Mouse (Mus musculus) frontal cortex, postnatal 36 days (tissue): ENCODE data around the gene Zfp62.
"Not testable (repeated sequence)": the region's sequence is repeated elsewhere in the genome, so short reads cannot be mapped to it uniquely, and the experiment has no call there.

Source experiments
- DNase-seq, 2 experiments: peaks; one replicate each; pipeline ENCODE4 v3.0.0; 2022; ENCODE audit warnings: low spot score in 2 of 2

Gene Zfp62

GRCm38 (mm10) chr11:49203129-49203768, at the start of gene Zfp62:
Gene Zfp62 (plus strand): TSS chr11:49203292.
- peak; percentile 95 to 96 for DNase-seq

- no peak for DNase-seq
Observed at GRCm38 (mm10) chr11:49154077-49154476, 49.0 kb upstream of the Zfp62 start, which contains the start of gene Olfr1394. Gene Olfr1394 (plus strand): TSS chr11:49154377.

GRCm38 (mm10) chr11:49156821-49157814, 46.0 kb upstream of the Zfp62 start:
- no peak for DNase-seq

- peak; percentile 14 to 19 for DNase-seq
Observed at GRCm38 (mm10) chr11:49168839-49169611, 34.1 kb upstream of the Zfp62 start.

- no peak for DNase-seq
Observed at GRCm38 (mm10) chr11:49170576-49170975, 32.5 kb upstream of the Zfp62 start.

DNA sequence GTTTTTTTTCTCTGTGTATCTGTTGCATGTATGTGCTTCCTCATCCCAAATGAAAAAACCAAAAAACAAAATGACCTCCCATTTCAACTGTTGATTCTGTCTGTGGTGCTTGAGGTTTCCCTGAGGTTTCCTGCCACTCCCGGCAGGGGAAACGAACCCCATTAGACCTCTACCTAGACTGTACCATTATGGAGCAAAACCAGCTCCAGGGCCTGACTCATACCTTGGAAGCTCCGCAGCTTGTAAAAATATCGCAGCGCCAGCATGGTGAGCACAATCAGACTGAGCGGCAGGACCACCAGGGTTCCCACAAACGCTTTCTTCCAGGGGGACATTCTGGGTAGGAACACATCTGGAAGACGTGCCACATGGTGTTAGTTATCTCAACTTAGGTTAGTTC, 27.7 kb upstream of the Zfp62 start:
- no peak for DNase-seq

GRCm38 (mm10) chr11:49176047-49176779, 26.9 kb upstream of the Zfp62 start:
- not testable (repeated sequence) for DNase-seq

DNA sequence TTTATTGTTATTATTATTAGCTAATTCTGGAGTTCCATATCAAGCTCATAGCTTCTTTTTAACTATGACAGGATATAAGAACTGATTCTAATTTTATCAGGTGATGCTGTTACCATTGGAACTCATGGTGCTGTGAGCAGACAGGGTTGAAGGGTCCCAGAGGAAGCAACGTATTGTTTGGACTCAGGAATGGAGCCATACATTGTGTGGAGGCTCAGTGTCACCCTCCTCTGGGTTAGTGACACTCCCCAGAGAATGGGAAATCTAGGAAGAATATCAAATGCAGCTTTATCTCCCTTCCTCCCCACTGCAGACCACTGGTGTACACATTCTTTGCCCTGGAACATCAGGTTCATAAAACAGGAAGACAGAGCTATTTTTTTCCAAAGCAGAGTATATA, 19.9 kb upstream of the Zfp62 start:
- no peak for DNase-seq

DNA sequence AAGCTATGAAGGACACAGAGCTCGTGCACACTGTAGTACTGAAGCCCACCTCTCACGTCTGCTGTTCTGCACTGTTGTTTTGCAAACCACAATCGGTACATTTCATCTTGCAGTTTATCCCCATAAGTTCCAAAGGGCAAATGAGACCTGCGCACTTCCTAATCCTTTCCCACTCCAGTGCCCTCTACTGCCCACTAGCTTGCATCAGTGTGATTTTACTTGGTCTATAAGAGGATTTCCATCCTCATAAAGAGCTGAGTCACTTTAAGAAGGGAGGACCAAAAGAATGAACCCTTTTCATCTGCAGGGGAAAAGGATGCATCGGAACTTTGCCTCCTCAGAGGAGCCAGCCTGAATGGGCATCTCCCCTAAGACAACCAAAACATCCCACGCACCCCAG, 16.6 kb upstream of the Zfp62 start:
- no peak for DNase-seq

DNA sequence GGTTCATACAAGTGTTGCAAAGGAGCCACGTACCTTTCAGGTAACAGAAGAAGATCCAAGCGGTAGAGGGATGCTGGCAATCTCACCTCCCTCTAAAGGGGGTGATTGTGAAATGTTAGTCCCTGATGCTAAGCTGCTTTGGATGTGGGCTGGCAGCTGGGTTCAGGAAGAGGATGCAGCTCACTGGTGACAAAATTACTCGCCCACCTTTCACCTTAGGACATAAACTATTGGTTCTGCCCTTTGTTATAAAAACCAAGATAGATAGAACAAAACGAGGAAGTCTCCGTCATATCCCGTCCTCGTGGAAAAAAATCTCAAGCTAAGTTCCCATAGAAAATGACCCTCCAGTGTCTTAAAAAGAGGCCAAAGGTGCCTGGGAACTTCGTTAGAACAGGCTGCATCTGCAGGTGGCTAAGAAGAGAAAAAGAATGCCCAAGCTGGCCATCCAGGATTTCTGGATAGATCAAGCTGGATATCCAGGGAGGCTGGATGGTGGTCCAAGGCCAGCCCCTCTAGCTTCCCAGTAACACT, 16.1 kb upstream of the Zfp62 start, which contains the start of gene Btnl9:
Gene Btnl9 (minus strand): TSS at position 205 of the 534 bp plus-strand sequence.
- no peak for DNase-seq

- DNase-seq = no peak
Observed at GRCm38 (mm10) chr11:49187701-49188100, 15.4 kb upstream of the Zfp62 start.

DNA sequence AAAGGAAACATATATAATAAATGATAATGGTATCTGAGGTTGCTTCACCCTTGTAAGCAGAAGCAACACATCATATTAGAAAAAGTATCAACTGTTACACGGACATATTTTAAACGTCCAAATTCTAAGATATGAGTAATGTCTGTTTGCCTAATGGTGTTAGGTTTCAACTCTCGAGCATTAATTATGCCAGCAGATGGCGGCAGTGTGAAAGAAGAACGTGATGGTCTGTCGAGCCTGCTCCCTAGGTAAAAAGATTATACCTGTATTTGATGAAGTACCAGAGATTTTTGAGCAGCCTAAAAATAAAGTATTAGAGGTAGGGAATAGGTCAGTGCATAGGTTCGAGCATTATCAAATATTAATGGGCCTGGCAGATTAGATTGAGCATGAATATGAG, 13.4 kb upstream of the Zfp62 start:
- peak; percentile 35 to 82 for DNase-seq

DNA sequence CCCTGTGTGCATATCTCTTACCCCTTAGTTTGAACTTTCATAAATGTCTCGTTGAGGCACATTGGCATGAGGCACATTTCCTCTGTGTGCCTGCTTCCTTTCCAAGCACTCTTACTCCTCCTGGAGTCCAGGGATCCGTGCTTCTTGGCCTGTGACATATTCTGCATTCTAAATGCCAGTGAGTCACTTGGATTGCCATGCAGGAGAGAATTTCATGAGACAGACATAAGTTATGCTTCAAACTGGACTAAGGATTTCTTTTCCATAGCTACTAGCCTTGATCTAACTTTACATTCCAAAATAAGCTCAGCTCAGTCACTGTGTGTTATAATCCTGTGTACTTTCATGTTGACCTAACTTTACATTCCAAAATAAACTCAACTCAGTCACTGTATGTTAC, 12.0 kb upstream of the Zfp62 start:
- no peak for DNase-seq

GRCm38 (mm10) chr11:49194771-49195170, 8.3 kb upstream of the Zfp62 start:
- not testable (repeated sequence) for DNase-seq

DNA sequence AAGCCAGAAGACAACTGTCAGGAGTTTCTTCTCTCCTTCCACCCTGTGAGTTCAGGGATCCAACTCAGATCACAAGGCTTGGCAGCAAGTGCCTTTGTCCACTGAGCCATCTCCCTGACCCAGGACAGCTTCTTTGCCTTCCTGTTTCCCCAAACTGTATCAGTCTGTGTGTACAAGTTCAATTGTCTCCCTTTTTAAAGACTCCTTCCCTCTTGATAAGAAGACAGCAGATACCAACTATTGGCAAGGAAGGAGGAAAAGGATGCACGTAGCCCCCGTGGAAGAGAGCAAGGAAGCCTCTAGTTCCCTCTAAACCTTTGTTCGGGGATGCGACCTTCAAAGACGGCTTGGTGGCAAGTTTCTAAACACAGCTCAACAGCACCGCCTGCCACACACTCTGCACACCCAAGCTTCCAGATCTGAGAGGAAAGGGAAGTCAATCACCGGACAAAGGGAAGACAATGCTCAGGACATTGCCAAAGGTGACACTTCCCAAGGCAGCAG, 7.2 kb upstream of the Zfp62 start:
- DNase-seq = no peak

DNA sequence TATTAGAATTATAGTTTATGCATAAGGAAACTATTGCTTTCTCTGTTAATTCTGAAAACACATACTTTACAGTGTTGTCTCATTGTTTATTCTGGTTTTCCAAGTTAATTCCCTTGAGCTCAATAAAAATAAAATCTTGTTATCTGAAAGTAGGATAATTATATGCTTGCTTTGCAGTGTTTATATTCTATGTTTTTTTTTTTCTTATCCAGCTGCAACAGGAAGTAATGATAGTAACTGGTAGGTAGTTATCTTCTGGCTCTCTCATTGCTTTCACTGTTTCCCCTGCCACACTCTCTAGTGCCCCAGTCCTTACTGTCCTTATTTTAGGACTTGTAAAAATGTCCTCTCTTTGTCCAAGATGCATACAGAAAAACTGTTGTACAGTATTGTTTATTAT, 2.4 kb upstream of the Zfp62 start:
- no peak for DNase-seq

- DNase-seq = no peak
Observed at GRCm38 (mm10) chr11:49201142-49201541, 1.9 kb upstream of the Zfp62 start.

- DNase-seq = no peak
Observed at GRCm38 (mm10) chr11:49202071-49202470, 1.0 kb upstream of the Zfp62 start.

GRCm38 (mm10) chr11:49202523-49203061, 500 bp upstream of the Zfp62 start:
- DNase-seq = no peak

DNA sequence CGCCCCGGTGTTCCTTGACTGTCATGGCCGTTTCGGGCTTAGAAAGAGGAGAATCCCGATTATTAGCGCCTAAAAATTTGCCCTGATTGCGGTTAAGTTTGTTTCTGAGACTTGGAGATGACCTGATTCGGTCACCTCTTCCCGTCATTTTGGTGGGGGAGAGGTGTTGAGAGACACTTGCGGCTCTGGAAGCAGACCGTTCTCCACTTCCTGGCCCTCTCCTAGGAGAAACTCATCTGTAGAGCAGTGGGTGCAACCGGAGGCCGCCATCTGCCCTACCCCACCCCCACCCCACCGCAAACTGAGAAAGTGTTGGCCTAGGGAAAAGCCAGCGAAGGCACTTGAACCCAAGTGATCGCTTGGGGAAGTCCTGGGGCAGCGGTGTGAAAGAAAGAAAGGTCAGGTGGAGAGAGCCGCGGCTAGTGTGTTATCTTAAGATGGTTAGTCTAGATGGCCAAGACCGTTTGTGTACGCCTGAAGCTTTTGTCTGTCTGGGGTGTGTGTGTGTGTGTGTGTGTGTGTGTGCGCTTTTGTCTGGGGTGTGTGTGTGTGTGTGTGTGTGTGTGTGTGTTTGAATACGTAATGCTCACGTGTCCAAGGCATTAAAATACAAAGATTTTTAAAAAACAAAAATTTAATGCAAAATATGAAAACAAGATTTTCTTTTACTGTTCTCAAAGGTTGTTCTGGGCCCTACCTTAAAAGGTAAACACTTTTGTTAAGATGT, 842 bp downstream of the Zfp62 start:
- no peak for DNase-seq
